Mouse (Mus musculus): ENCODE data around the gene Chrm3. TPM values are rescaled to one million over a fixed set of nuclear protein-coding genes. Genes with fewer than 3 reads are reported as not detected.

The Chrm3 gene
- polyA plus RNA-seq, 1 experiment = 0.61 TPM

- Histone ChIP-seq H3K4me1 (ENCODE audit: control insufficient read depth, insufficient read depth, low read length) (no peaks in the 10 kb centered on the region), H3K4me3 (ENCODE audit: insufficient read depth, low read length) (no peak overlapping the region), H3K27ac (ENCODE audit: insufficient read depth, low read length) (no peak overlapping the region)
- TF ChIP-seq POLR2A (IDR thresholded peaks at IDR 0.05; ENCODE audit: low read depth, low read length) (no peak), CTCF (IDR thresholded peaks at IDR 0.05; ENCODE audit: borderline replicate concordance, insufficient read depth, low read length) (no peak)
Observed at GRCm38 (mm10) chr13:10057644-10058198, 302.9 kb downstream of the Chrm3 start.

- H3K4me1 ChIP-seq (ENCODE audit: control insufficient read depth, insufficient read depth, low read length) = no peaks in the 10 kb centered on the region
- no peak overlapping the region for H3K27ac ChIP-seq (ENCODE audit: insufficient read depth, low read length)
- H3K4me3 ChIP-seq (ENCODE audit: insufficient read depth, low read length) = no peak overlapping the region
- TF ChIP-seq POLR2A (IDR thresholded peaks at IDR 0.05; ENCODE audit: low read depth, low read length) (no peak), CTCF (IDR thresholded peaks at IDR 0.05; ENCODE audit: borderline replicate concordance, insufficient read depth, low read length) (no peak)
Observed at GRCm38 (mm10) chr13:10054086-10054485, 306.6 kb downstream of the Chrm3 start.

- TF ChIP-seq POLR2A (IDR thresholded peaks at IDR 0.05; ENCODE audit: low read depth, low read length) (no peak), CTCF (IDR thresholded peaks at IDR 0.05; ENCODE audit: borderline replicate concordance, insufficient read depth, low read length) (no peak)
- Histone ChIP-seq H3K4me1 (ENCODE audit: control insufficient read depth, insufficient read depth, low read length) (no peaks in the 10 kb centered on the region), H3K4me3 (ENCODE audit: insufficient read depth, low read length) (no peak overlapping the region), H3K27ac (ENCODE audit: insufficient read depth, low read length) (no peak overlapping the region)
Observed at GRCm38 (mm10) chr13:10053301-10053889, 307.3 kb downstream of the Chrm3 start.

GRCm38 (mm10) chr13:10045651-10046350, 314.8 kb downstream of the Chrm3 start:
- H3K4me1 ChIP-seq (ENCODE audit: control insufficient read depth, insufficient read depth, low read length) = no peaks in the 10 kb centered on the region
- no peak overlapping the region for H3K4me3 ChIP-seq (ENCODE audit: insufficient read depth, low read length)
- H3K27ac ChIP-seq (ENCODE audit: insufficient read depth, low read length) = no peak overlapping the region
- TF ChIP-seq POLR2A (IDR thresholded peaks at IDR 0.05; ENCODE audit: low read depth, low read length) (no peak), CTCF (IDR thresholded peaks at IDR 0.05; ENCODE audit: borderline replicate concordance, insufficient read depth, low read length) (no peak)

- no peak overlapping the region for H3K4me3 ChIP-seq (ENCODE audit: insufficient read depth, low read length)
- TF ChIP-seq POLR2A (IDR thresholded peaks at IDR 0.05; ENCODE audit: low read depth, low read length) = no peak
- no peak for TF ChIP-seq CTCF (IDR thresholded peaks at IDR 0.05; ENCODE audit: borderline replicate concordance, insufficient read depth, low read length)
- no peak overlapping the region for H3K27ac ChIP-seq (ENCODE audit: insufficient read depth, low read length)
- H3K4me1 ChIP-seq (ENCODE audit: control insufficient read depth, insufficient read depth, low read length) = no peaks in the 10 kb centered on the region
Observed at GRCm38 (mm10) chr13:10044084-10044483, 316.6 kb downstream of the Chrm3 start.

- TF ChIP-seq POLR2A (IDR thresholded peaks at IDR 0.05; ENCODE audit: low read depth, low read length) = no peak
- TF ChIP-seq CTCF (IDR thresholded peaks at IDR 0.05; ENCODE audit: borderline replicate concordance, insufficient read depth, low read length) = no peak
- Histone ChIP-seq H3K4me3 (ENCODE audit: insufficient read depth, low read length) (no peak overlapping the region), H3K27ac (ENCODE audit: insufficient read depth, low read length) (no peak overlapping the region), H3K4me1 (ENCODE audit: control insufficient read depth, insufficient read depth, low read length) (no peaks in the 10 kb centered on the region)
Observed at GRCm38 (mm10) chr13:10033570-10034399, 326.9 kb downstream of the Chrm3 start.

GRCm38 (mm10) chr13:10031547-10031946, 329.1 kb downstream of the Chrm3 start:
- Histone ChIP-seq H3K4me3 (ENCODE audit: insufficient read depth, low read length) (no peak overlapping the region), H3K27ac (ENCODE audit: insufficient read depth, low read length) (no peak overlapping the region), H3K4me1 (ENCODE audit: control insufficient read depth, insufficient read depth, low read length) (no peaks in the 10 kb centered on the region)
- TF ChIP-seq CTCF (IDR thresholded peaks at IDR 0.05; ENCODE audit: borderline replicate concordance, insufficient read depth, low read length) = no peak
- no peak for TF ChIP-seq POLR2A (IDR thresholded peaks at IDR 0.05; ENCODE audit: low read depth, low read length)

- Histone ChIP-seq H3K4me3 (ENCODE audit: insufficient read depth, low read length) (no peak overlapping the region), H3K27ac (ENCODE audit: insufficient read depth, low read length) (no peak overlapping the region), H3K4me1 (ENCODE audit: control insufficient read depth, insufficient read depth, low read length) (no peaks in the 10 kb centered on the region)
- TF ChIP-seq CTCF (IDR thresholded peaks at IDR 0.05; ENCODE audit: borderline replicate concordance, insufficient read depth, low read length) (no peak), POLR2A (IDR thresholded peaks at IDR 0.05; ENCODE audit: low read depth, low read length) (no peak)
Observed at GRCm38 (mm10) chr13:10029944-10030343, 330.7 kb downstream of the Chrm3 start.

GRCm38 (mm10) chr13:10025134-10025533, 335.5 kb downstream of the Chrm3 start:
- Histone ChIP-seq H3K4me1 (ENCODE audit: control insufficient read depth, insufficient read depth, low read length) (no peaks in the 10 kb centered on the region), H3K27ac (ENCODE audit: insufficient read depth, low read length) (no peak overlapping the region), H3K4me3 (ENCODE audit: insufficient read depth, low read length) (no peak overlapping the region)
- no peak for TF ChIP-seq CTCF (IDR thresholded peaks at IDR 0.05; ENCODE audit: borderline replicate concordance, insufficient read depth, low read length)
- TF ChIP-seq POLR2A (IDR thresholded peaks at IDR 0.05; ENCODE audit: low read depth, low read length) = no peak

Data from embryonic fibroblast, embryonic 13.5 days (primary cell).